Mouse (Mus musculus) midbrain, embryonic 11.5 days (tissue): ENCODE results near the gene Fbxl2. TPM values are rescaled to one million over a fixed set of nuclear protein-coding genes. Genes with fewer than 3 reads are reported as not detected.

Experiments used
- ATAC-seq: fragments of 200-750 bp; cut with Nextera tagmentation; 2 replicates; pipeline ENCODE4 v1.8.0; 2017; ENCODE audit warnings: moderate TSS enrichment, moderate library complexity; ENCODE audit not compliant: low FRiP score
- DNase-seq: peaks from one replicate; pipeline ENCODE4 v3.0.0; 2015; ENCODE audit warnings: low spot score; ENCODE audit errors: missing footprints
- H3K27ac ChIP-seq: fragments of 300-500 bp; sonication (generic); 2 replicates; pipeline ENCODE4 v1.5.1; 2014; ENCODE audit warnings: low read depth, low read length
- H3K27me3 ChIP-seq: fragments of 300-500 bp; sonication (generic); 2 replicates; pipeline ENCODE4 v1.6.1; 2014; ENCODE audit warnings: mild to moderate bottlenecking, low read length, moderate library complexity, mixed read lengths; ENCODE audit not compliant: control insufficient read depth, insufficient read depth
- H3K36me3 ChIP-seq: fragments of 300-500 bp; sonication (generic); 2 replicates; pipeline ENCODE4 v1.6.1; 2014; ENCODE audit warnings: mild to moderate bottlenecking, low read length, moderate library complexity, mixed read lengths; ENCODE audit not compliant: control insufficient read depth, insufficient read depth
- H3K4me1 ChIP-seq: fragments of 300-500 bp; sonication (generic); 2 replicates; pipeline ENCODE4 v1.6.1; 2014; ENCODE audit warnings: low read length; ENCODE audit not compliant: control insufficient read depth, insufficient read depth
- H3K4me2 ChIP-seq: fragments of 300-500 bp; sonication (generic); 2 replicates; pipeline ENCODE4 v1.6.1; 2014; ENCODE audit warnings: mild to moderate bottlenecking, moderate library complexity
- H3K4me3 ChIP-seq: fragments of 300-500 bp; sonication (generic); 2 replicates; pipeline ENCODE4 v1.5.1; 2014; ENCODE audit warnings: low read depth, low read length
- H3K9ac ChIP-seq: fragments of 300-500 bp; sonication (generic); 2 replicates; pipeline ENCODE4 v1.6.1; 2014; ENCODE audit warnings: low read length
- H3K9me3 ChIP-seq: fragments of 300-500 bp; sonication (generic); 2 replicates; pipeline ENCODE4 v1.6.1; 2016; ENCODE audit warnings: low read length; ENCODE audit not compliant: control insufficient read depth
- WGBS: fragments of 180-500 bp; shearing (Covaris S2); extraction: QIAGEN DNeasy Blood & Tissue Kit; methylation state at CpG from one replicate; pipeline ENCODE4 v1.1.7; 2014; 5-methylcytosine and 5-hydroxymethylcytosine counted together
- polyA plus RNA-seq: library from polyadenylated mRNA; unstranded; fragments of >200 nt; fragmentation: Nextera tagmentation; extraction: Ambion mirVana; gene quantifications from 2 replicates; pipeline ENCODE4 v1.2.1, GENCODE M21; 2014

The Fbxl2 gene
- polyA plus RNA-seq, 1 experiment from 2014 or later, result 7.9 TPM

DNA sequence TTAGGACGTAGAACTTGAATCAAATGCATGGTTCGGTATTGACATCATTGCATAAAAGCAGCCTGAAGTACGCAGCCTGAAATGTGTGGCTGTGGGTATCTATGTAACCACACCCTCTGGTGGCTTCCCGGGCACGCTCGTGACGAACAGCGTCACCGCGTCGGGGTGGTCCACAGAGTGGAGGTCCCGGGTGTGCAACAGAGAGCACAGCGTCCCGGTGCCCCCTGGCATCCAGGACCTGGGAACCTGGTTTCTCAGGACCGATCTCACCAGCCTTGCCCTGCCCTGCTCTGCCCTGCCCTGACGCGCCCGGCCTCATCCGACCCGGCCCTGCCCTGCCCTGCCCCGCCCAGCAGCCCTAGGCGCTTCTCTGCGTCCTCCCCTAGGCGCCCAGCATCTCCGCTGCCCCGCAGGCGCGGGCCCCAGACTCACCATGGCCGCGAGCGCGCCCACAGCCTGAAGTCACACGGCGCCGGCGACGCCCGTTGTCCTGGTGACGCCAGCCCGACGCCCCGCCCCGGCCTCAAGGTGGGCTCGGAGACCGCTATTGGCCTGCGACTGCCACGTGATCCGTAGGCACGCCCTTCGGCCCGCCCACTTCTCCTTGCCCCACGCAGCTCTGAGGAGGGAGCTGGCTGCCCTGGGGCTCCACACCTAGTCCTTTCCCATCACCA lies 19.6 kb downstream of the Fbxl2 start:
- H3K9ac ChIP-seq, result peak overlapping the region; percentile 75
- H3K4me3 ChIP-seq, result peak overlapping the region; percentile 67
- H3K27me3 ChIP-seq, result no peaks in the 10 kb centered on the region; the same call in 1 of the 2 replicates
- H3K27ac ChIP-seq, result no peak overlapping the region; the same call in 1 of the 2 replicates
- H3K4me1 ChIP-seq, result peaks cover 3% of the 10 kb centered on the region
- H3K4me2 ChIP-seq, result peak overlapping the region; percentile 83
- DNase-seq (peak; percentile 98), ATAC-seq (peak; percentile 98)
- WGBS, result under 1% methylated on average over 50 of the region's 52 CpGs
- H3K36me3 ChIP-seq, result no peaks in the 10 kb centered on the region
- H3K9me3 ChIP-seq, result no peaks in the 10 kb centered on the region

GRCm38 (mm10) chr9:114025846-114026245 lies 20.1 kb downstream of the Fbxl2 start:
- no peak for DNase-seq
- H3K9ac ChIP-seq, result peak overlapping the region; percentile 75; the same call in 1 of the 2 replicates
- 28% methylated on average over 8 of the region's 8 CpGs for WGBS
- no peaks in the 10 kb centered on the region; the same call in 1 of the 2 replicates for H3K27me3 ChIP-seq
- ATAC-seq, result no peak
- H3K4me1 ChIP-seq, result peaks cover 3% of the 10 kb centered on the region
- H3K27ac ChIP-seq, result no peak overlapping the region
- H3K36me3 ChIP-seq, result no peaks in the 10 kb centered on the region
- H3K4me2 ChIP-seq, result peak overlapping the region; percentile 83
- H3K4me3 ChIP-seq, result peak overlapping the region; percentile 67
- H3K9me3 ChIP-seq, result no peaks in the 10 kb centered on the region

DNA sequence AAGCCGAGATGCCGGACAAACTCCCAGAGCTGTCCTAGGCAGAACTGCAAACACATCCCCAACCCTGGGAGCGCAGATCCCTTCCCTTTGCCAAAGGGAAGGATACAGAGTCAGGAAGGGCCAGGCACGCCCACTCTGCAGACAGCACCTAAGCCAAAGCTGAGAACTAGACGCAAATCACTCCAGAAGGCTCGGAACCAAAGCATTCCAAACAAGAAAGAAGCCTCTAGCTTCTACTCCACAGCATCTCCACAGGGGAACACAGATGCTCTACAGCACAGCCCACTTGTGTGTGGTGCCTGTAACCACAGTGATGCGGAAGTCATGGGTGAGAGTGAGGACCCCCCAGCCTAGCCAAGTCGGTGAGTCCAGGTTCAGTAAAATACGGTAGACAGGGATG lies 20.8 kb downstream of the Fbxl2 start:
- ATAC-seq (no peak), DNase-seq (peak; percentile 69)
- no peaks in the 10 kb centered on the region for H3K9me3 ChIP-seq
- H3K4me1 ChIP-seq, result peaks cover 3% of the 10 kb centered on the region
- H3K36me3 ChIP-seq, result no peaks in the 10 kb centered on the region
- H3K9ac ChIP-seq, result no peak overlapping the region
- H3K4me2 ChIP-seq, result no peak overlapping the region
- H3K4me3 ChIP-seq, result no peak overlapping the region
- 72% methylated on average over 9 of the region's 9 CpGs for WGBS
- no peak overlapping the region for H3K27ac ChIP-seq
- H3K27me3 ChIP-seq, result no peaks in the 10 kb centered on the region; the same call in 1 of the 2 replicates

DNA sequence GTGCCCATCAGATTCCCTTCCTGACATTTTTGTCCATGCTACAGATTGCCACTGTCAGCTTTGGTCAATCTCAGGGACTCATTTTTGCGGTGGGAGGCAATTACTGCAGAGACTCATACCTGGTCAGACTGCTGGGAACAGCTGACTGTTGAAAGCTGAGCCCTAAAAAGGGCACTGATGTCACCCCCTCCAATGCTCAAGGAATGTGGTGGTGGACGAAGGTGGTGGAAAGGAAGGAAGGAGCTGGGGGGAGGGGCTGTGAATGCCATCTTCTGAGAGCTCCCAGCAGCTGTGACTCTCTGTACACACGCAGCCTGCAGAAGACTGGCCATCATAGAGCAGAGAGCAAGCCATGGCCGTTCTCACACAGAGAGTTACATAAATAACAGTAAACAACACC lies 23.9 kb downstream of the Fbxl2 start:
- H3K27ac ChIP-seq, result no peak overlapping the region
- no peaks in the 10 kb centered on the region; the same call in 1 of the 2 replicates for H3K27me3 ChIP-seq
- peaks cover 3% of the 10 kb centered on the region for H3K4me1 ChIP-seq
- no peak overlapping the region for H3K4me3 ChIP-seq
- no peak overlapping the region for H3K9ac ChIP-seq
- H3K4me2 ChIP-seq, result no peak overlapping the region
- ATAC-seq (no peak), DNase-seq (no peak)
- no peaks in the 10 kb centered on the region for H3K9me3 ChIP-seq
- 70% methylated on average over 4 of the region's 4 CpGs for whole genome bisulfite sequencing
- no peaks in the 10 kb centered on the region for H3K36me3 ChIP-seq

GRCm38 (mm10) chr9:114019012-114019762 lies 26.8 kb downstream of the Fbxl2 start:
- no peak for DNase-seq

DNA sequence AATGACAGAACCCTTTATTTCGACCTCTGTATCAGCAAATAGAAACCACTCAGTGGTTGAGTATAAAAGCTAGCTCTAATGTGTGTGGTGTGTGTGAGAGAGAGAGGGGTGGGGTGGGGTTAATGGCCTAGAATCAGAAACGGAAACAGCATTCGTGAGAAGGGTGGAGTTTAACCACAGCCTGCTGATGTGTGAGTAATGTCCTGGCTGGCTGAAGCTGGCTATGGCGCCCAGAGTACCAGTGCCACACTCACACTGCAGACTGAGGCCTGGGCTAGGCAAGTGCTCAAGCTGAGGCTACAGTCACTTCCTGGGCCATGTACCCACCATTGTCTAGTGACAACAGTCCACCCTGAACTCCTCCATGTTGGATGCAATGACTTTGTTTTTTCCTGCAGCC lies 29.6 kb downstream of the Fbxl2 start:
- Histone ChIP-seq H3K4me2 (no peak overlapping the region), H3K4me3 (no peak overlapping the region), H3K27ac (no peak overlapping the region), H3K9me3 (no peaks in the 10 kb centered on the region; the same call in 1 of the 2 replicates), H3K36me3 (no peaks in the 10 kb centered on the region), H3K4me1 (no peaks in the 10 kb centered on the region), H3K27me3 (no peaks in the 10 kb centered on the region), H3K9ac (no peak overlapping the region)
- DNase-seq, result no peak
- ATAC-seq, result no peak
- WGBS, result 87% methylated on average over 4 of the region's 4 CpGs

More at GRCm38 (mm10) chr9:114019012-114019762, 26.8 kb downstream of the Fbxl2 start:
- Histone ChIP-seq H3K4me3 (no peak overlapping the region), H3K9me3 (no peaks in the 10 kb centered on the region), H3K9ac (no peak overlapping the region), H3K36me3 (no peaks in the 10 kb centered on the region), H3K4me1 (no peaks in the 10 kb centered on the region), H3K4me2 (no peak overlapping the region), H3K27ac (no peak overlapping the region), H3K27me3 (no peaks in the 10 kb centered on the region)
- 90% methylated on average over 7 of the region's 7 CpGs for WGBS
- ATAC-seq, result no peak

DNA sequence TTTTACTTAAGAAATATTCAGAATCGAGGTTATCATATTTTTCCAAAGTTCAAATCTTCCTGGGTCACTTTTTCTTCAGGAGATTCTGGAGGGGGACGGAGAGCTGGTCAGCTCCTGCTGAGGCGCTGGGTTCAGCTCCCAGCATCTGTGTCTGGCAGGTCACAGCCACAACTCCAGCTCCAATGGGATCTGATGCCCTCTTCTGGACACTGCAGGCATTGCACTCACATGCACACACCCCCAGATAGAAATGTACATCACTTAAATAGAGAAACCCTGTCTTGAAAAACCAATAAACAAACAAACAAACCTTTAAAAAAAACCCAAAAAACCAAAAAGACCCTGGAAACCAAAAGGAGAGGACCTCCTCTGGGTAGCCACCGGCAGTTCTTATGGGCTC lies 30.3 kb downstream of the Fbxl2 start:
- Histone ChIP-seq H3K9me3 (no peaks in the 10 kb centered on the region; the same call in 1 of the 2 replicates), H3K4me2 (no peak overlapping the region), H3K4me3 (no peak overlapping the region), H3K9ac (no peak overlapping the region), H3K27ac (no peak overlapping the region), H3K4me1 (no peaks in the 10 kb centered on the region), H3K36me3 (no peaks in the 10 kb centered on the region), H3K27me3 (no peaks in the 10 kb centered on the region)
- DNase-seq (no peak), ATAC-seq (no peak)
- WGBS, result 89% methylated on average over 4 of the region's 4 CpGs

- Histone ChIP-seq H3K9me3 (no peaks in the 10 kb centered on the region; the same call in 1 of the 2 replicates), H3K9ac (no peak overlapping the region), H3K4me2 (no peak overlapping the region), H3K4me1 (no peaks in the 10 kb centered on the region), H3K4me3 (no peak overlapping the region), H3K27me3 (no peaks in the 10 kb centered on the region), H3K36me3 (no peaks in the 10 kb centered on the region), H3K27ac (no peak overlapping the region)
- WGBS, result 82% methylated on average over 1 of the region's 1 CpGs
- DNase-seq (no peak), ATAC-seq (no peak)
Observed at GRCm38 (mm10) chr9:114014034-114014433, 32.0 kb downstream of the Fbxl2 start.

GRCm38 (mm10) chr9:114011203-114011602 lies 34.8 kb downstream of the Fbxl2 start:
- no peak for ATAC-seq

More at GRCm38 (mm10) chr9:114011203-114011602, 34.8 kb downstream of the Fbxl2 start:
- Histone ChIP-seq H3K27me3 (no peaks in the 10 kb centered on the region), H3K4me2 (no peak overlapping the region), H3K27ac (no peak overlapping the region), H3K9me3 (no peaks in the 10 kb centered on the region; the same call in 1 of the 2 replicates), H3K4me3 (no peak overlapping the region), H3K4me1 (no peaks in the 10 kb centered on the region), H3K36me3 (no peaks in the 10 kb centered on the region), H3K9ac (no peak overlapping the region)
- DNase-seq, result no peak
- 65% methylated on average over 18 of the region's 18 CpGs for WGBS
